Mouse (Mus musculus) right cerebral cortex, postnatal 4 days (tissue): ENCODE measurements around the gene Scyl1.
"Not testable (repeated sequence)": the region's sequence is repeated elsewhere in the genome, so short reads cannot be mapped to it uniquely, and the experiment has no call there.

Experiments used
- DNase-seq: peaks from one replicate; pipeline ENCODE4 v3.0.0-alpha.2; 2022

The Scyl1 gene

DNA sequence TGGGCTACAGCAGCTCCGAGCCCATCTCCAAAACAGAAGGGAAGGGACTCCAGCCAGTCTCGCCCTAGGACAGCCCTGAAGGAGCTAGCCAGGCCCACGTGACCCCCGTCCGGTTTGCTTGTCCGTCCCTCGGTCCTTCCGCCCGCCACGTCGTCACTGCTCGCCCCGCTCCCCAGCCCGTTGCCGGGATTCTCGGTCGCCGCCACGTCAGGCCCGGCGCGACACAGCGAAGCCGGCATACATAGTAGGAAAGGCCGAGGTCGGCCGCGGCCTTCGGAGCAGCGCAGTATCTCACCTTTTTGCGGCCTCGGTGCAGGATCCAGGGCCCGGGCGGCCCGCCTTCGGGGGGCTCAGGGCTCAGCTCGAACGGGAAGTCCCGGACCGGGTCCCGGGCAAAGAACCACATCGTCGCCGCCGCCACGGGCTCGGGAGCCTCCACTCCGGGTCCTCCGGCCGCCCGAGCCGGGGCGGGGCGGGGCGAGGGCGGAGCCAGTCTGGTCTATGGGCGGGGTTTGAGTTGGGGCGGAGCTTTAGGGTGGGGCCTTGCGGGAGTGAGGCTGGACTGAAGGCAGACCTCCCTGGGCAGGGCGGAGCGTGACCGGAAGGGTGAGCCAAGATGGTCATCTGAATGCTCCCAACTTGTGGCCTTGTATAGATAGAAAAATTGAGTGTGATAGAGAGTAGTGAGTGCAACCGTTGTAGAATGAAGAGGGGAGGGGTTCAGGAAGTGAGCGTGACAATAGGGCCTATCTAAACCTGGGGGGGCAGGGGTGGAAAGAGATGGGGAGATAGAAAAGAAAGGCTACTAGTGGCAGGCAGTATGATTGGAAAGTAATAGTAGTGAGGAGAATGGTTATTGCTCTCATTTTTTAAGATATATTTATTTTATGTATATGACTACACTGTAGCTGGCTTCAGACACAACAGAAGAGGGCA, at the start of gene Scyl1:
Scyl1 (minus strand) TSS at position 495 of the 936 bp plus-strand sequence.
- peak; percentile 89 for DNase-seq

GRCm38 (mm10) chr19:5819549-5819948, 48.3 kb upstream of the Scyl1 start:
- no peak for DNase-seq

GRCm38 (mm10) chr19:5818590-5818977, 47.4 kb upstream of the Scyl1 start:
- DNase-seq, result no peak

DNA sequence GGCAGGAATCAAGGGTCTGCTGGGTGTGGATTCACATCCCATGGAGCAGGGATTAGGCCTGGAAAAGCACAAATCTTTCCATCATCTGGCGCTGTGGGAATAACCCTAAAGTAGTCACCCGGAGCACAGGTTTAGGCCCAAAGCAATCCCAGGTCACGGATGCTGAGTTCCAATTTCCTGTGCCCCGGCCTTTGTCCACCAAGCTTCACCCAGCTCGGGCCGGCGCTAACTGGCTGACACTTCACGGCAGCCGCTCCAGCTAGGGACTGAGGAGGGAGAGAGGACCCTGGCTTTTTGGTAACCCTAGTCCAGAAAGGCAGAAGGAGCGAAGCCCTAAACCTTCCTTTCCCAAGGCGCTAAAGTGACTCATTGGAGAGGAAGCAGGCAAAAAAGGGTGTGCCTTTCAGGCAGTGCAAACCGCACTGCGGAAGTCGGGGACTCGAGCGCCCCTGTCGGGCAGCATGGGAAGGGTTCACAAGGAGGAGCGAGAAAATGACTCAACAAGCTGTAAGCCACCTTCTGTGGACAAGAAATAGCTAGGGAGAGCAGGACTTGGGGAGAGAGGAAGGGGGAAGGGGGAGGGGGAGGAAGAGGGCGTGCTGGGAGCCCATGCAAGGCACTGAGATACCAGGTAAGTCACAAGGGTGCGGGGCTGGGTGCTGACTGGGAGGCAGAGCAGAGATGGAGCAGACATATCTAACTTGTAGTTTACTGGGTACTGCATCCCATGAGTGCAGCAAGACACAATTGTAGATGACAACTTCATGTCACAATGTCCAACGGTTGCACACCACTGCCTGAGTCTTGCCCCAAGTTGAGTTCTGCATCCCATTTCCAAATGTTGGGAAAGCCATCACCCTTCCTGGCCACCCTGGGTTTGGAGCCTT, 46.7 kb upstream of the Scyl1 start:
- DNase-seq, result peak; percentile 87

- DNase-seq, result no peak
These were observed 44.7 kb upstream of the Scyl1 start for GRCm38 (mm10) chr19:5815928-5816327.

- DNase-seq, result no peak
These were observed 43.8 kb upstream of the Scyl1 start for GRCm38 (mm10) chr19:5815010-5815409.

DNA sequence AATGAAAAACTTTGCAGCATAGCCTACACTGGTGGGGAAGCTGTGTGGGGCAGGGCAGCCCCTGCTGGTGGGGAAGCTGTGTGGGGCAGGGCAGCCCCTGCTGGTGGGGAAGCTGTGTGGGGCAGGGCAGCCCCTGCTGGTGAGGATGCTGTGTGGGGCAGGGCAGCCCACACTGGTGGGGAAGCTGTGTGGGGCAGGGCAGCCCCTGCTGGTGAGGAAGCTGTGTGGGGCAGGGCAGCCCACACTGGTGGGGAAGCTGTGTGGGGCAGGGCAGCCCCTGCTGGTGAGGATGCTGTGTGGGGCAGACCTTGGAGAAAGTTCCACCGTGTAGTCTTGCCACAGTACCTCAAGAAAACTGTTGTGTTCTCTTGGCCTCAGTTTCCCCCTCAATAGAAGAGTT, 42.8 kb upstream of the Scyl1 start:
- DNase-seq, result not testable (repeated sequence)

DNA sequence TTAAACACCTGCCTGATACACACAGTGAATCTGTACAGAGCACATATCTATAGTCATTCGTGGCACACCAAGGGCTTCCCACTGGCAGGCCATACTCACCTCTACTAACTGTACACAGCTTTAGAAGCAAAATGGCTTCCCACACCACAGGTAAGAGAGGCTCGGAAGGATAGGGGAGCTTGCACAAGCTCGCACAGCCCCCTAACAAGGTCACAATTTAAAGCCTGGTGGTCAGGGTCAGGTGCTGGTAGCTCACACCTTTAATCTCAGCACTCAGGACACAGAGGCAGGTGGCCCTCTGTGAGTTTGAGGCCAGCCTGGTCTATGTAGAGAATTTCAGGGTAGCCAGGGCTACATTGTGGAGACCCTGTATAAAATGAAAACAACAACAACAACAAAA, 42.3 kb upstream of the Scyl1 start:
- DNase-seq, result no peak

DNA sequence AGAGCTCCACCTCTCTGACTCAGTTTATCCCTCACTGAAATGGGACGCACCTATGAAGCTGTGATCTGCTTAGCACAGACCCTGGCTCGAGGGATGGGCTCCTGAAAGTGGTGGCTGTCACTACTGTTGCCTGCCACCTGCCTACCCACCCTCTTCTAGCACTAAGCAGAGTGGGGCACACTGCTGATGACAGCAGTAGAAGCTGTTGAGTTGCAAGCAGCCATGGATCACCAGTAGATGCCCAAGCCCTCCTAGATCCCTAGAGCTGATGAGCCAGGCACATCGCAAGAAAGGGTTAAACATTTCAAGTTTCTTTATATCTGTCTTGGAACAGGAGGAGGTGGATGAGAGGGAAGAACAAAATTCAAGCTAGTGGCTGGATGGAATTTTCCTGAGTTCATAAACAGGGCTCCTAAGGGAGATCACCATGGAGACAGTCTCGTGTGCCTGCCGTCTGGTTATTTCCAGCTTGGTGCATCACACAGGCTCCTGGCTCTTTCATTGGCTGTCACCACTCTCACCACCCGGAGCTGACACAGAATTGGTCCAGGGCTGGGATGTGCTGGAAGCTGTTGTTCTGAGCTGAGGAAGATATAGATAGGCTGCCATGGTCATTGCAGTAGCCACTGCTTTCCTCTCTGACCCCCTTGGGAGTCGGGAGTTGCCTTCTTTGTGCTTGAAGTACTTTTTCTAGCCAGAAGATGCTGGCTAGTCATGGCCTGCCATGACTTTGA, 40.7 kb upstream of the Scyl1 start:
- DNase-seq, result peak; percentile 70

GRCm38 (mm10) chr19:5810840-5811563, 39.8 kb upstream of the Scyl1 start:
- DNase-seq, result no peak

DNA sequence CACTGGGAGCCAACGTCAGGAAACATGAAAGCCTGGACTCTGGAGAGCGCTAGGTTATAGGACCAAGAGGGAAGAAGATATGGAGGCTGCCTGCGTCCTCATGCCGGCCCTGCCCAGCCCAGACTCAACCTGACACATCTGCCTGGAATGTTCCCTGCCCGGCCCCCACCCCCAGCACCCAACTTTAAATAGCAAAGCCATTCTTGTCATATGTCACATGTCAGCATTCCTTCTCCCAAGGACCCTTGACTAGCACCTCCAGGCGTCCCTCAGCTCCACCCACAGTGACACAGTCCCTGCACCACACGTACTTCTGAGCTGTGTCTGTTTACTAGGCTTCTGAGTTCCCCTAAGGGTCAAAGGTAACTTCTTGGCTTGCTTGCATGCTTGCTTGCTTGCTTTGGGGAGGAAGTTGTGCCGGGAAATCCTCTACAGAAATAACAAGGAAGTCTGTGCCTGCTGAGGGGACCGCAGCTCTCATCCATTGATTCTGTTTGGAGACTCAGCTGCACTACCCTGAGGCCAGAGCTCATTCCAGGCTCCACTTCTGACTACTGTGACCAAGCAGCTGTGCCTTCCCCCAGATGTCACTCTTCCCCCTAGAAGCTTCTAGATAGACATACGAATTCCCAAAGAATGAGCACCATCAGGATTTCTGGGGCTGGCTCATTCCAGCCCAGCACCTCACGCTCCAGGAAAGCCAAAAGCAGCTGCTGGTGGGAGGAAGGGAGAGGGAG, 39.1 kb upstream of the Scyl1 start:
- no peak for DNase-seq

- no peak for DNase-seq
These were observed 38.5 kb upstream of the Scyl1 start for GRCm38 (mm10) chr19:5809712-5810089.

DNA sequence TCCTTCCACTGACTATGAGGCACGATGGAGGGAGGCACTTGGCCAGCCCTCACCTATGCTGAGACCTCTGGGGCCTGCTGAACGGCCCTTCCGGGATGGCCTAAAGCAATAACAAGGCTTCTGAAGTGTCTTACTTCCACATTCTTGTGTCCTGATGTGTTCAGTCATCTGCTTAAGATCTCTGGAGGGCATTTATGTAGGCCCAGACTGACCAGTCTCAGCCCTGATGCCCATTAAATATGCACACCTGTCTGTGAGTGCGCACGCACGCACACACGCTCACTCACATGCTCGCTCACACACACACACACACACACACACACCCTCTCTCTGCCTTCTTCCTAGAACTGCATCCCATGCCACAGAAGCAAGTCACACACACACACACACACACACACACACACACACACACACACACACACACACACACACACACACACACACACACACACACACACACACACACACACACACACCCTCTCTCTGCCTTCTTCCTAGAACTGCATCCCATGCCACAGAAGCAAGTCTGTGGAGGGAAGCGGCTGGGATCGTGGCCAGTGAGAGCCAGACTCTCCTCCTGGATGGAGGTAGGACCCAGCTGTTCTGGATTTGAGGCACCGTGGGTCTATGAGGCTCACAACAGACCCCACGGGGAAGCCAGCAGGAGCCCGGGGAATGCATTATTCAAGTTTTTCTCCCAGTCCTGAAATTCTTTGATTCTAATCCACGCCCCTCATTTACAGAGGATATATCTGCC, 37.9 kb upstream of the Scyl1 start:
- DNase-seq, result no peak

DNA sequence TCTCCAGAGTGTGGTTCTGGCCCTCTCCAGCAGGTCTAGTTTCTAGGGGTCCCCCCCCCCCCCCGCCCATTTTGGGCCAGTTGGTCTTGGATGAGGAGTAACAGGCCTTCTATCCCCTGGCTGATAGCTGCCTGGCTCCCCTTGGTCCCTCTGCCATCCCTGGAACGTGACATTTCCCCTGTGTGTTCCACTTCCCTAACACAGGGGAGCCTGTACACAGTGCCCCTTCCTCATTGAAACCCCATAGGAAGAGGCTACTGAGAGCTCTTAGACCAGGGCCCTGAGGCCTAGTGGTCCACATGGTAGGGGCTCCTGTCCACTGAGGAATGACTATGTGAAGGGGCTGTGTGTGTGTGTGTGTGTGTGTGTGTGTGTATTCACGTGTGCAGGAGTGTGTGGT, 36.5 kb upstream of the Scyl1 start:
- no peak for DNase-seq

DNA sequence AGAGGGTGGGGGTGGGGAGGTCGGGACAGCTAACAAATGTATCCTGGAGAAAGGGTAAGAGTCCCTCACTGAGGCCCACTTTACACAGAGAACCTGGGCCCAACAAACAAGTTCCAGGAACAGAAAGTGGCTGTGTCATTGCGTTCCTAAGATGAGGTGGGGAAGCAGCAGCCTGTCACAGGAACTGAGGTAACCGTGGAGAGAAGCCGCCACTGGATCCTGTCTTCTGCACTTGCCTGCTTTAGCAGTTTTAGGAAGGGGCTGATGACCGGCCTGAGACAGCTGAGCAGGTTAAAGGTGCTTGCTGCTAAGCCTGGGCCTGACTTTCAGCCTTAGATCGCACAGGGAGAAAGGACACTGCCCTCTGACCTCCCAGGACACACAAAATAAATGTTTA, 35.6 kb upstream of the Scyl1 start:
- DNase-seq, result no peak

DNA sequence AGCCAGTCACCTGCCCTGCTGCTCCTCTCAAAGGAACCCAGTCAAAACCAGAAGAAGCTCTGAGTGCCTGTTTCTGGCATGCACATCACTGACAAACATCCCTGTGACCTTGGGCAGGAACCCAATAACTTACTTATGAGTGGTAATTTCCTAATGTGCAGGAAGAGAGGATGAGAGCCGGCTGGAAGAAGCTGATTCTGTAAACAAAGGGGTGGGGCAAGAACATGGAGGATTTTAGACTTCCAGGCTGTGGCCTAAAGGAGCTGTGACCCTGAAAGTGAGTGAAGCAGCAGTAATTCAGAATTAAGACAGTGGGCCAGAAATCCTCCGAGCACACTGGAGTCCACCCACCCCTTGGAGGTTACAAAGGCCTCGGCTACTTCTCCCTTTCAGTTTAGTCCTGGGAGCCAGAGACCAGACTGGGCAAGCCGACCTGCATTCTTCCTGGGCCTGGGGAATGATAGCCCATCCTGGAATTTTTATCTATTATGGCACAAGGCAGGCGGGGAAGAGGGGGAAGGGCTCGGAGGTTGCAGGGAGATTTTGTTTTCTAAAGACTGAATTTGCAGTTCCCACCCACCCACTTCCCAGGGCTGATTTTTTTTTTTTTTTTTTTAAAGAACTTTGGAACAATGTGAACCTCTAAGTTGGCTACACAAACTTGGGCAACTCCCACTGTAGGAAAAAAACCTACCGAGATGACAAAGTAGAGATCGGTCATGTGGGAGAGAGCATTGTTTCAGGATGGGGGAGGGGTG, 35.0 kb upstream of the Scyl1 start:
- DNase-seq, result no peak

DNA sequence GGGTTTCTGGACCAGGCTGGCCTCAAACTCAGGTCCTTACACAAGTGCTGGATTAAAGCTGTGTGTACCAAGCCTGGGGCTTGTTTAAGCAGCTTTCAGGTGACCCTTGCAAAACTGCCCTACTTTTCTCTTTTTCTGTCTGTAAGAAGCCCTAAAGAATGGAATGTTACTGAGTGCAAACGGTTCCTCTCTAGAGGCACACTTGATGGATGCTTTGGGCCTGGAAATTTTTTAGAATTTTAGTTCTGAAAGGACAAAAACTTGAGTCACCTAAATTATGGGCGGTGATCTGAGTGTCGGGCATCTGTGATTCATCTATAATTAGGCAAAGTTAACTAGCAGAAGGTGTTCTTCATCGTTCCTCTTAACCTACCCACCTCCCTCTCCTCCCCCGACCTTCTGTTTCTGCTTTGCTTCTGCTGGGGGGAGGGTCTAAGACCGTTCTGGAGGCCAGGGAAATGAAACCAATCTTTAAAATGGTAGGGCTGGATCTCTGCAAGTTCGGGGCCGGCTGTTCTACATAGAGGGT, 33.2 kb upstream of the Scyl1 start:
- DNase-seq, result no peak

- no peak for DNase-seq
These were observed 32.7 kb upstream of the Scyl1 start for GRCm38 (mm10) chr19:5803881-5804279.

DNA sequence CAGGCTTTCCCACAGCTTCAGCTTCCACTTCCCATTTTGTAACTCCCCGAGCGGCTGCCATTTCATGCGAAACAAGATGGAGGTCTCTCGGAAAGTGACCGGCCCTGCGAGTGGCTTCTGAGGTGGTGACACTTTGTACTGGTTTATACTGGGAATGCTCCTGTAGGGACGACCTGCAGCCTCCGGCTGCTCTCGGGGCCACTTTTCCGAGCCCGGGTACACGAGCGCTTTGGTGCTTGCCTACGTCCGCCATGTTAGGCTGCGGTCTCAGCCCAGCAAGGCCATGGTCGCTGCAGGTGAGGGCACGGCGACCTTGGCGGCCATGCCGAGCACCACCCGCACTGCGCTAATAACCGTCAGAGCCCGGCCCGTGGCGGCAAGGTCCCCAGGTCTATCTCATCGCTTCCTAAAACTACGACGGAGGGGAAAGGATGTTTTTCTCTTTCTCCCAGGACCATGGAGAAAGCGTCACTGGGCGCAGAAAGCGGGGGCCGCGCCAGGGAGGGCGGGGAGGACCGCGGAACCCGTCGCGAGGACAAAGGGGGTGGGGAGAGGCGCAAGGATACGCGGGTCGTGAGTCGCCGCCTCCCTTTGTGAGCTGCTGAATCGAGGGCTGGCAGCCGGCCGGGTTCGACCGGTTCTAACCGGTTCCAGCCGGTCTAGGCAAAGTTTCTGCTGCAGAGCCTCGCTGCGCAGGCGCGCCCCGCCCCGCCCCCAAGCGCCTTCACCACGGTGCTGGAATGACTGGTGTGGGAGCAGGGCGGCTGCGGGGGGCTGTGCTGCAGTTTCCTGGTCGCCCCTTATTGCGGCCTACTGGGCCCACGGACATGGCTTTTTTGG, 32.0 kb upstream of the Scyl1 start:
- peak; percentile 100 for DNase-seq
